Mouse (Mus musculus) urinary bladder, adult 2 months (tissue): Measurements from ENCODE around the gene Itih2. TPM values are rescaled to one million over a fixed set of nuclear protein-coding genes. Genes with fewer than 3 reads are reported as not detected.
A peak's percentile ranks its signal among the peaks of the same experiment; 100 is the strongest.

Experiments
- DNase-seq: peaks from one replicate; pipeline ENCODE4 v3.0.0; 2022; ENCODE audit warnings: low spot score
- polyA plus RNA-seq: library from polyadenylated mRNA; depleted of rRNA; stranded (reverse); fragments of >200 nt; gene quantifications from 2 replicates; pipeline ENCODE4 v1.2.3, GENCODE M21; 2012

Gene Itih2
- polyA plus RNA-seq, 1 experiment = 3.4 TPM

DNA sequence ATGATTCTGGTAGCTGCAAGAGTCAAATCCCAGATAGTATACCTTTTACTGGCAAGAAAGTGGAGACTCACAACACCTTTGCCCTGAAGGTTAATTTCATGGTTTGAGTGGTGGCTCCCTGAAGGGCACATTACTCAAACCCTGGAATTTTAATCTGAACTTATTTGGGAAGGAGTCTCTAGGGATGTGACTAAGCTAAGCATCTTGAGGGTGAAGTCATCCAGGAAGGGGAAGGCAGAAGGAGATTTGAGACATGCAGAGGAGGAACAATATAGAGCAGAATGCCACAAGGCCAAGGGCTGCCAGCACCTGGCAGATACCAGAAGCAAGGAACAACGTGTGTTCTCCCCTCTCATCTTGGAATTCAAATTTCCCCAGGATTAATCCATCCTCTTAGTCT is 12.4 kb downstream of the Itih2 start:
- DNase-seq = no peak

GRCm38 (mm10) chr2:10108535-10109189 is 22.5 kb downstream of the Itih2 start:
- DNase-seq = no peak

DNA sequence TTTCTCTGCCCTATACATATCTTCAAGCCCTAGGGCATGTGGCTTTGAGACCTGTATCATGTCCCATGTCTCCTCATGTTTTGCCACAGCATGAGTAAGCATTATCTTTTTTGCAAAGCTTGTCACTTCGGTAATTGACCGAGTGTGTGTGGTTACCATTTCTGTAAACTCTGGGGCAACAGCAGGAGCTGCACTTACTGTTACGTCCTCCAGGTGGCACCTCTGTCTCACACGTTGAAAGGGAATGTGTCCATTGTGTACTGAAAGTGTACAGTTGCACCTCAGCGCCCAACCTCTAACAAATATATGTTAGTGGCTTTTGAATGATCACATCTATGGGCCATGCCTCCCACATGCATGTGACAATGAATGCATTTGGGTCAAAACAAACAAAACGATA is 30.0 kb downstream of the Itih2 start:
- no peak for DNase-seq

- DNase-seq = no peak
Measured at GRCm38 (mm10) chr2:10100471-10100870, 30.7 kb downstream of the Itih2 start.

- DNase-seq = no peak
Measured at GRCm38 (mm10) chr2:10098598-10099215, 32.5 kb downstream of the Itih2 start.

DNA sequence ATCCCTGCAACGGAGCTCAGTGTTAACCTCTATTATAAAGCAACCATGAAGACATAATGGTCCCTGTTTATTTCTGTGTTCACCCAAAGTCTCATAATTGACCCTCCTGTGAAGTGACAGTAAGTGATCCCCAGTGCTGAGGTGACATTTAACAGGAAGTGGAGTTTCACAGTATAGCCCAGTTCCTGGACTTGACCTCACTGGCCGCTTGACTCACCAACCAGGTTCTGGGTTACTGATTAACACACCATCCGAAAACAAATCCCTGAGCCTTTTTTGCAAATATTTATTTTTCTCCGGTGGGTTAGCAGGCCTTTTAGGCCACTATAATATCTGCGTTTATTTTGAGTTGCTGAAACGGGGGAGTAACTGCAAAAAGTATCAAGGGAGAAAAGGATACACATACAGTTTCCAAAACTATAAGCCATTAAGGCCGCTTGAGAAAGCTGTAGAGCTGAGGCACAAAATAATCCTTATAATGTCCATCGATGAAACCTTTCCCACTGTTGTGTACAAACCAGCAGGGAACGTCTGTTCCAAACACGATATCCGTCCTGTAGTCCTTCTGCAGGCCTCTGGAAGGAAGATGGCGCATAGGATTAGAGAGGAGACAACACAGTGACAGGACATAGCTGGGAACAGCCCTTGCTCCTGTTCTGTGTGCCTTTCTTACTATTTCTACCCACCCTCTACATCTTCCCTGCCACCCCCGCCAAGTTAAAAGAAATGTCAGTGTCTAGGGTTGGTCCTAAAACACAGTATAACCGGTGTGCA is 36.7 kb downstream of the Itih2 start:
- no peak for DNase-seq

GRCm38 (mm10) chr2:10087256-10087850 is 43.8 kb downstream of the Itih2 start:
- DNase-seq = no peak

GRCm38 (mm10) chr2:10082737-10083136 is 48.5 kb downstream of the Itih2 start:
- DNase-seq = no peak

DNA sequence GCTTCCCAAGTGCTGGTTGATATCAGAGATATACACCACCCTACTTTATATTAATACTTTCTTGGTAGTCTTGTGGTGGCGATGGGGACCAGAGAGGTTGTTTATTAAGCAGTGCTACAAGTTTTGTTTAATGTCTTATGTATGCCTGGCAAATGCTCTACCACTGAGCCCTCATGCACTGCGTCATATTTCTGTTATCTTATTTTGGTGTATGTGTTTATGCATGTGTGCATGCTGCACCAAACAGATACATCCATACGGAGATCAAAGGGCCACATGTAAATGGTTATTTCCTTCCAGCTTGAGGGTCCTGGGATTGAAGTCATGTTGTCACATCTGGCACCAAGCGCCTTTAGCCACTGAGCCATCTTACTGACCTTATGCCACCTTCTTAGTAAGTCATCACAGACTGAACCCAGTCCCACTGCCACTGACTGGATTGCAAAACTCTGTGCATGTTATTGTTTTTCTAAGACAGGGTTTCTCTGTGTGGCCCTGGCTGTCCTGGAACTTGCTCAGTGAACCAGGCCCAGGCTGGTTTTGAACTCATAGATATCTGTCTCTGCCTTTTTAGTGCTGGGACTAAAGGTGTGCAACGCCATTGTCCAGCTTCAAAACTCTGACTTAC is 49.6 kb downstream of the Itih2 start:
- DNase-seq = no peak

- peak; percentile 93 for DNase-seq
Measured at GRCm38 (mm10) chr2:10080310-10081010, 50.7 kb downstream of the Itih2 start, which contains the start of the genes Atp5c1 and Kin. Gene Atp5c1, minus strand, starts transcription at chr2:10080510. Gene Kin, plus strand, starts transcription at chr2:10080593.

GRCm38 (mm10) chr2:10079745-10080309 is 51.4 kb downstream of the Itih2 start:
- no peak for DNase-seq

DNA sequence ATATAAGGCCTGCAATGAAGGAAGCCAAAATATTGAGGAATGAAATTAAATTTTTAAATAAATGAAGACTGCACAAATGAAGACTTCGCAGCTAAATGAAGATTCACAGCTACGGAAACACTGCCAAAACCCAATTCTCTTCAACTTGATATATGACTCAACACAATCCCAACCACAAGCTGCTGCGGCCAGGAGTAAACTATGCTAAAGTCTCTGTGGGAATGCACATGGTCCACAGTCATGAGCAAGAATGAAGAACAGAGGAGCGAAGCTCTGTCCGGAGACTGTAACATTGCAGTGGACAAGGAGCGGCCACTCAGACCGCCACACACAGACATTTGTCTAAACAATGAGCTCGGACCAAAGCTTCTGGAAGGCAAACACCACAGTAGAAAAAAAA is 54.5 kb downstream of the Itih2 start:
- no peak for DNase-seq

DNA sequence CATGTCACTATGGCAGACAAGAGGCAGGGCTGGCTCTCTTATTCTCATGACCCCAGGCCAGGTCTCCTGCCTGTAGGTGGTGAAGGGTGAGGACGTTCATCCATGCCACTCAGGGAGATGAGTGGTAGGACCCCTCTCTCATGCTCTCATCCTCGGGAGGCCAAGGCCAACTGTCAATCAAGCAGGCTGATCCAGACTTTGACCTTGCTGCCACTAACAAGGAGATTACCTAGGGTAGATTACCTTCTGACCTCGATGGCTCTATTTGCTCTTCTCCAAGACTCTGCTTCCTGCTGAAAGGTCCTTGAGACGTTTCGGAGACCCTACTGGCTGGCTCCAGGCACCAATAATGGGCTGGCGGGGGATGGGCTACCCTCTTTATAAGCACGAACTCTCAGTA is 56.7 kb downstream of the Itih2 start:
- DNase-seq = no peak

GRCm38 (mm10) chr2:10071751-10072150 is 59.4 kb downstream of the Itih2 start:
- DNase-seq = no peak

DNA sequence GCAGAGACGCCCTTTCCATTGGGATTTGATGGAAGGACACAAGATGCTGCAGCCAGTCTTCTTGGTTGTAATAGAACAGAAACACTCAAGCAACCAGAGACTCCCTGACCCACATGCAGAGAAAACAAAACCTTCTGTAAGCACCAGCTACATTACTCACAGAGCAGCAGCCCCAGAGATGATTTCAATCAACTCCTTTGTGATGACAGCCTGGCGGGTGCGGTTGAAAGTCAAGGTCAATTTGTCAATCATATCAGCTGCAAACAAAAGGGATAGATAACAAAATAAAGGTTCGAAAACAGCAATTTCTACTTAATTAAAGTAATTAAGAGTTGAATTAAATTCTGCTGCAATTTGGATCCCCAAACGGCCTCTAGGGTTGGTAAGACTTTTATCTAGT is 72.4 kb downstream of the Itih2 start:
- no peak for DNase-seq

- no peak for DNase-seq
Measured at GRCm38 (mm10) chr2:10051996-10052395, 79.2 kb downstream of the Itih2 start.

DNA sequence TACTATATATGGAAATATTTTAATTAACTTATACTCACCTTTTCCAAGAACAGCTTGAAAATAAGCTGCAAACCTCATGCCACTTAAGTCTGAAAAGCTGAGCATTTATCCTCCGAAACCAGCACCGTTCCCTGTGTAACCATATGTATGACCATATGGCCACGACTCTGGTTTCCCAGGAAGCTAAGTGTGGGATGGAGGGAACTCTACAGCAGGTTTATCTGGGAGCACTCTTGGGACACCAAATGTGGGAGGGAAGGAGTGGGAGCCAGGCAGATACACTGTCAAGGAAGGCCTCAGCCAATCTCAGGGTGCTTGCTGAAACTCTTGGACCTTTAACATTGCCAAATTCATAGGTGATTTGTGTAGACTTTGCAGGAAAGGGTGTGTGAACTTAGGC is 80.3 kb downstream of the Itih2 start:
- no peak for DNase-seq

- no peak for DNase-seq
Measured at GRCm38 (mm10) chr2:10049456-10049855, 81.7 kb downstream of the Itih2 start.

DNA sequence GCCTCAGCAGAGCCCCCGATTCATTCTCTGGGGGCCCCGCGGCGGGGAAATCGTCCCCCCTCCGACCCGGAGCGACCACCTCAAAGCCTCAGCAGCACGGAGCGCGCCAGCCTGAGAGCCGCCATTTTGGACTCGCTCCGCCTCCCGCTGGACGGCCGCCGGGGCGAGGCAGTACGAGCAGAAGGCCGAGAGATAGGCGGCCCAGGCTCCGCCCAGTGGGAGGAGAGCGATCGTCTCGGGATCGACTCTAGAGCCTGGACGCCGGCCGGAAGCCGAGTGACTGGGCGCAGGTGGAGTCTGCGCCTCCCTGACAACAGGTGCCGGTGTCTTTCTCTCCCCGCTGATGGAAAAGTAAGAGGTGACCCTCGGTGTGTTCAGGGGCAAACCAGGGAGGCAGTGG is 82.7 kb downstream of the Itih2 start, which contains the start of gene Taf3:
Gene Taf3 (minus strand): TSS at position 136 of the 400 bp plus-strand sequence.
- DNase-seq = peak; percentile 85

DNA sequence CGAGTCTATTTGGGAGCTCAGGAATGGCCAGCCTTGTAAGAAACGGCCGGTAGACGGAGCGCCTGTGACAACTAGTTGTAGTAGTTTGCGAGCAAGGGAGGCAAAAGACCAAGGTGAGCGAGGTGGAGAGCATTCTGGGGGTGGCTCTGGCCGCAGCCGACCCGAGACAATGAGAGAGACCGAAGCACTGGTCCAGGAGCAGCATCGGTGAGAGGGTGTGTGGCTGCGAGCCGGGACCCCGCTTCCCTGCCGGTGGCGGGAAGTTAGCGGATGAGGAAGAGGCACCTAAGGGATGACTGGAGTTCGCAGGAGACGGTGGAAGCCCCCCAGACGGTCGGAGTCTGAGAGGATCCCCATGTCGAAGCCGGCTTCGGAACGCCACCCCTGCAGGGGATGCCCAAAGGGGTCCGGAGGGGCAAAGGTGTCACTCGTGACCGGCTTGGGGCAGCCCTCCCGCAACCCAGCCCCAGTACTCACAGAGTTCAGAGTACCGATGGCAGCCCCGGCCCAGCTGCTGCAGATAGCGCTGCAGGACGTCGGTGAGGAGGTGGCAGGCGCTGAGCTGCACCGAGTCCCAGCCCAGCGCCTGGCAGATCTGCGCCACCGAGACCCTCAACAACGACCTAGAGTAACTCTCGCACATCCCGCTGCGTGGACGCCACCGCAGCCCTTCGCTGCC is 83.3 kb downstream of the Itih2 start:
- DNase-seq = peak; percentile 32
